29 mouse cellular contexts compared by ENCODE assay signal in genomic region chr10:95368151-95368550, GRCm38 (mm10).
"Had no signal": no experiment of that assay in that cellular context is flagged by ENCODE, and none has a peak within 500 bp of the region (broad histone marks: within the 10 kb centered on the region; RNA-seq: fewer than 3 reads in every experiment).

No protein-coding gene starts in this region.

- H3K4me2 ChIP-seq: limb, embryonic 12.5 days; limb, embryonic 13.5 days; limb, embryonic 15.5 days; liver, embryonic 11.5 days; liver, embryonic 12.5 days; liver, embryonic 13.5 days; liver, embryonic 15.5 days; lung, embryonic 14.5 days; lung, embryonic 15.5 days; midbrain, embryonic 11.5 days; midbrain, embryonic 12.5 days; midbrain, embryonic 13.5 days; midbrain, embryonic 15.5 days had no signal

- H3K9me3 ChIP-seq: limb, embryonic 10.5 days; limb, embryonic 15.5 days; liver, embryonic 12.5 days; liver, embryonic 13.5 days; liver, embryonic 15.5 days; lung, embryonic 15.5 days; midbrain, embryonic 10.5 days; midbrain, embryonic 12.5 days; midbrain, embryonic 13.5 days; midbrain, embryonic 15.5 days had no signal

- H3K9ac ChIP-seq: limb, embryonic 12.5 days; limb, embryonic 13.5 days; limb, embryonic 15.5 days; liver, embryonic 12.5 days; liver, embryonic 13.5 days; liver, embryonic 14.5 days; liver, embryonic 15.5 days; liver, postnatal 0 days; lung, embryonic 14.5 days; lung, embryonic 15.5 days; midbrain, embryonic 12.5 days; midbrain, embryonic 13.5 days; midbrain, embryonic 15.5 days had no signal

- H3K4me1 ChIP-seq: limb, embryonic 10.5 days; limb, embryonic 12.5 days; limb, embryonic 13.5 days; limb, embryonic 15.5 days; liver, embryonic 12.5 days; liver, embryonic 13.5 days; liver, embryonic 15.5 days; lung, embryonic 15.5 days; midbrain, embryonic 10.5 days; midbrain, embryonic 13.5 days; midbrain, embryonic 15.5 days had no signal

- H3K27ac ChIP-seq: limb, embryonic 10.5 days; limb, embryonic 12.5 days; limb, embryonic 13.5 days; limb, embryonic 15.5 days; liver, embryonic 12.5 days; liver, embryonic 13.5 days; liver, embryonic 14.5 days; liver, embryonic 15.5 days; lung, embryonic 15.5 days; macrophage; midbrain, embryonic 10.5 days; midbrain, embryonic 12.5 days; midbrain, embryonic 13.5 days; midbrain, embryonic 15.5 days had no signal

- DNase-seq: left cerebral cortex, postnatal 4 days; liver; liver, embryonic 13.5 days; liver, postnatal 0 days; lung, adult 18-20 months; lung, adult 2 months; lung, embryonic 14.5 days; lung, postnatal 10 days; lung, postnatal 14 days; lung, postnatal 36 days; lung, postnatal 4 days; midbrain, embryonic 14.5 days had no signal

- H3K27me3 ChIP-seq: limb, embryonic 12.5 days; limb, embryonic 13.5 days; limb, embryonic 15.5 days; liver, embryonic 12.5 days; liver, embryonic 13.5 days; liver, embryonic 15.5 days; lung, embryonic 15.5 days; midbrain, embryonic 12.5 days; midbrain, embryonic 13.5 days; midbrain, embryonic 15.5 days had no signal

- H3K4me3 ChIP-seq: limb, embryonic 10.5 days; limb, embryonic 12.5 days; limb, embryonic 13.5 days; limb, embryonic 15.5 days; liver, embryonic 12.5 days; liver, embryonic 13.5 days; liver, embryonic 15.5 days; lung, embryonic 15.5 days; megakaryocyte, embryonic 14.5 days; midbrain, embryonic 10.5 days; midbrain, embryonic 12.5 days; midbrain, embryonic 13.5 days; midbrain, embryonic 15.5 days; myocyte had no signal

- H3K36me3 ChIP-seq: limb, embryonic 10.5 days; limb, embryonic 12.5 days; limb, embryonic 13.5 days; limb, embryonic 15.5 days; liver, embryonic 12.5 days; liver, embryonic 13.5 days; liver, embryonic 15.5 days; lung, embryonic 15.5 days; midbrain, embryonic 10.5 days; midbrain, embryonic 12.5 days; midbrain, embryonic 13.5 days; midbrain, embryonic 15.5 days had no signal
